Mouse (Mus musculus) liver, adult 2 months (tissue): ENCODE measurements around the gene Mrpl30.

Source experiments
- CTCF ChIP-seq: fragments of 200-500 bp; IDR thresholded peaks from 2 replicates; pipeline ENCODE4 v1.5.1; 2011; ENCODE audit warnings: low read depth, low read length, control low read depth
- POLR2A ChIP-seq: fragments of 200-500 bp; IDR thresholded peaks from 2 replicates; pipeline ENCODE4 v1.6.1; 2011; ENCODE audit warnings: low read length, control low read depth; ENCODE audit not compliant: insufficient read depth; ENCODE audit errors: extremely low read depth

DNA sequence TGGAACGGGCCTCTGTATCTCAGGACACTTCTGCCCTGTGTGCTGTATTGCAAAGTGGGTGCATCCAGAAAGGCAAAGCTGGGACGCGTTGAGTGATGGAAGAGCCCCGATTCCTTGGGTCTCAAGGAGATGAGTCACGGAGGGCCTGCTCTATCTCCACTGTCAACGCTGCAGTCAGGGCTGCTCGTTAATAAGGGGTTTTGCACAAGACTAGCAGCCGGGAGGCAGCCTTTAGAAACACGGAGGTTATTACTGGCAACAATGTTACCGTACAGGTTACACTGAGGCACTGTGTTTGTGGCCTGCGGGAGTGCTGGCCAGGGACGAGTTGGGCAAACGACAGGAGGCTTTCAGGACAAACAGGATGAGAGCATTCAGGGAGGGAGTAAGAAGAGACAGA, 27.4 kb downstream of the Mrpl30 start:
- no peak for TF ChIP-seq CTCF
- TF ChIP-seq POLR2A: no peak
